Mouse (Mus musculus) heart, postnatal 0 days (tissue): ENCODE results near the gene 0610012G03Rik. TPM values are rescaled to one million over a fixed set of nuclear protein-coding genes. Genes with fewer than 3 reads are reported as not detected.

Experiments used
- ATAC-seq: fragments of 200-750 bp; cut with Nextera tagmentation; 2 replicates; pipeline ENCODE4 v1.8.0; 2017; ENCODE audit warnings: low read depth, moderate number of reproducible peaks, moderate library complexity; ENCODE audit not compliant: insufficient read depth
- DNase-seq: peaks from one replicate; pipeline ENCODE4 v3.0.0-alpha.2; 2016; ENCODE audit warnings: low spot score
- H3K27ac ChIP-seq: fragments of 300-500 bp; sonication (generic); 2 replicates; pipeline ENCODE4 v1.5.1; 2014; ENCODE audit warnings: low read depth, mild to moderate bottlenecking
- H3K27me3 ChIP-seq: fragments of 300-500 bp; sonication (generic); 2 replicates; pipeline ENCODE4 v1.6.1; 2014; ENCODE audit warnings: low read length, mixed read lengths; ENCODE audit not compliant: control insufficient read depth, insufficient read depth
- H3K36me3 ChIP-seq: fragments of 300-500 bp; sonication (generic); replicated peaks from 2 replicates; pipeline ENCODE4 v1.6.1; 2014; ENCODE audit warnings: low read length, mixed read lengths; ENCODE audit not compliant: control insufficient read depth, insufficient read depth
- H3K4me1 ChIP-seq: fragments of 300-500 bp; sonication (generic); 2 replicates; pipeline ENCODE4 v1.6.1; 2014; ENCODE audit warnings: antibody characterized with exemption; ENCODE audit not compliant: control insufficient read depth, insufficient read depth
- H3K4me2 ChIP-seq: fragments of 300-500 bp; sonication (generic); 2 replicates; pipeline ENCODE4 v1.6.1; 2014; ENCODE audit warnings: low read depth, mild to moderate bottlenecking, low read length, moderate library complexity
- H3K4me3 ChIP-seq: fragments of 300-500 bp; sonication (generic); 2 replicates; pipeline ENCODE4 v1.5.1; 2014; ENCODE audit warnings: low read depth, low read length
- H3K9ac ChIP-seq: fragments of 300-500 bp; sonication (generic); replicated peaks from 2 replicates; pipeline ENCODE4 v1.6.1; 2014; ENCODE audit warnings: low read depth, low read length, mixed read lengths
- H3K9me3 ChIP-seq: fragments of 300-500 bp; sonication (generic); replicated peaks from 2 replicates; pipeline ENCODE4 v1.6.1; 2016; ENCODE audit warnings: low read length; ENCODE audit not compliant: control insufficient read depth
- CTCF ChIP-seq: IDR thresholded peaks from 2 replicates; pipeline ENCODE4 v1.5.1; 2016; ENCODE audit warnings: antibody characterized with exemption, control low read depth, low read depth
- EP300 ChIP-seq: IDR thresholded peaks from 2 replicates; pipeline ENCODE4 v1.6.1; 2016; ENCODE audit warnings: antibody characterized with exemption, low read depth
- WGBS: fragments of 180-500 bp; shearing (Covaris S2); extraction: QIAGEN DNeasy Blood & Tissue Kit; methylation state at CpG from one replicate; pipeline ENCODE4 v1.1.7; 2014; 5-methylcytosine and 5-hydroxymethylcytosine counted together
- polyA plus RNA-seq: library from polyadenylated mRNA; unstranded; fragments of >200 nt; fragmentation: Nextera tagmentation; extraction: Ambion mirVana; gene quantifications from 2 replicates; pipeline ENCODE4 v1.2.1, GENCODE M21; 2015
- total RNA-seq: library from RNA; depleted of rRNA; stranded (reverse); fragments of >200 nt; gene quantifications from 2 replicates; pipeline ENCODE4 v1.2.3, GENCODE M21; 2014; ENCODE audit warnings: low replicate concordance

0610012G03Rik gene
- total and polyA plus RNA-seq, 2 experiments from 2014 or later = 171 to 175 TPM

GRCm38 (mm10) chr16:31918248-31918724 is 30.0 kb downstream of the 0610012G03Rik start:
- H3K36me3 ChIP-seq = no peaks in the 10 kb centered on the region
- 4% methylated on average over 14 of the region's 14 CpGs for WGBS
- TF ChIP-seq CTCF (peak; percentile 95), EP300 (no peak)
- no peaks in the 10 kb centered on the region for H3K4me1 ChIP-seq
- peak; percentile 68 for DNase-seq
- no peaks in the 10 kb centered on the region for H3K9me3 ChIP-seq
- H3K4me3 ChIP-seq = no peak overlapping the region
- H3K4me2 ChIP-seq = peak overlapping the region; percentile 48
- H3K9ac ChIP-seq = no peak overlapping the region
- ATAC-seq = peak; percentile 55; the same call in 1 of the 2 replicates
- H3K27me3 ChIP-seq = no peaks in the 10 kb centered on the region
- H3K27ac ChIP-seq = no peak overlapping the region

DNA sequence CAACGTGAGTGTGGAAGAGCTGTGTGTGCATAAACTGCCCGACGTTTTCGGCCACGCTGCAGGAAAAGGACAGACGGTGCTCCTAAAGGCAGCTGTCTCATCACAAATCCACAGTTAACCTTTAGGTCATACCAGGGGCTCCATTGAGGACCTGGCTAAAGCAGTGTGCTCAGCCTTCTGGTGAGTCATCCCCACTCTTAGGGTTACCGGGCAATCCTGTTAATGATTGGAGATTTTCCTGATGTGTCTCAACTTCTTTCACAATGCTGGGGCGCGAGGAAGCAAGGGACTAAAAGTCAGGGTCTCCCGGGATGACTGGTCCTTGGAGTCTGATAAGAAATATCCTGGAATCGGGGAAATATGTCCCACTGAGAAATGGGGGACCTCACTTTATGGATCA is 30.5 kb downstream of the 0610012G03Rik start:
- Histone ChIP-seq H3K4me2 (no peak overlapping the region), H3K36me3 (no peaks in the 10 kb centered on the region), H3K27me3 (no peaks in the 10 kb centered on the region), H3K4me3 (no peak overlapping the region), H3K4me1 (no peaks in the 10 kb centered on the region), H3K9ac (no peak overlapping the region), H3K9me3 (no peaks in the 10 kb centered on the region), H3K27ac (no peak overlapping the region)
- ATAC-seq = no peak
- 61% methylated on average over 11 of the region's 11 CpGs for WGBS
- DNase-seq = no peak
- no peak for TF ChIP-seq EP300
- TF ChIP-seq CTCF = no peak

GRCm38 (mm10) chr16:31910281-31910847 is 37.9 kb downstream of the 0610012G03Rik start:
- H3K4me2 ChIP-seq = no peak overlapping the region
- no peaks in the 10 kb centered on the region for H3K4me1 ChIP-seq
- H3K9ac ChIP-seq = no peak overlapping the region
- no peaks in the 10 kb centered on the region for H3K9me3 ChIP-seq
- no peaks in the 10 kb centered on the region for H3K36me3 ChIP-seq
- TF ChIP-seq CTCF (no peak), EP300 (no peak)
- no peak overlapping the region for H3K27ac ChIP-seq
- H3K4me3 ChIP-seq = no peak overlapping the region
- DNase-seq = no peak
- no peak for ATAC-seq
- no peaks in the 10 kb centered on the region for H3K27me3 ChIP-seq
- 47% methylated on average over 10 of the region's 10 CpGs for WGBS

GRCm38 (mm10) chr16:31908959-31909358 is 39.3 kb downstream of the 0610012G03Rik start:
- peak overlapping the region; percentile 41 for H3K4me2 ChIP-seq
- no peaks in the 10 kb centered on the region for H3K9me3 ChIP-seq
- H3K36me3 ChIP-seq = no peaks in the 10 kb centered on the region
- H3K4me3 ChIP-seq = no peak overlapping the region
- DNase-seq = no peak
- H3K4me1 ChIP-seq = no peaks in the 10 kb centered on the region
- no peak for ATAC-seq
- H3K9ac ChIP-seq = no peak overlapping the region
- no peaks in the 10 kb centered on the region for H3K27me3 ChIP-seq
- no peak for TF ChIP-seq EP300
- TF ChIP-seq CTCF = no peak
- WGBS = 37% methylated on average over 11 of the region's 11 CpGs
- H3K27ac ChIP-seq = no peak overlapping the region

DNA sequence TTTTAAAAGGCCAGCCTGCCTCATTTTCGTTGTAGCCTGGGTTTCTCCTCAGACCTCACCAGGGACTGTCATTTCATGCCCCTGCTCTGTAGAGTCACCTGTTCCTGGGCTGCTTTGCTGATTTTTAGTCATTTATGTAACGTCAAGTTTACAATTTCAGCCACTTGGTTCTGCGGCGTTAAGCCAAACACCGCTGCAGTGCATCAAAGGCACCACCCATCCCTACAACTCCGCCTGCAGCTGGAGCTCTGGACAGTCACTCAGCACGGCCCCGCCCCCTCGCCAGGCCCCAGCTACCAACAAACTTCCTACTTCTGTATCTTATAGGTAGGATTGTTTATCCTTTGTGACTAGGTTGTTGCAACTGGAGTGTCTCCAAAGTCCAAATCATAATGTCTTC is 41.4 kb downstream of the 0610012G03Rik start:
- Histone ChIP-seq H3K4me1 (no peaks in the 10 kb centered on the region), H3K27ac (no peak overlapping the region), H3K4me3 (peak overlapping the region; percentile 34), H3K36me3 (no peaks in the 10 kb centered on the region), H3K27me3 (no peaks in the 10 kb centered on the region), H3K4me2 (peak overlapping the region; percentile 63), H3K9me3 (no peaks in the 10 kb centered on the region), H3K9ac (no peak overlapping the region)
- DNase-seq (peak; percentile 39), ATAC-seq (peak; percentile 55; the same call in 1 of the 2 replicates)
- 8% methylated on average over 9 of the region's 9 CpGs for WGBS
- TF ChIP-seq EP300 (no peak), CTCF (no peak)
